Mouse (Mus musculus) spleen, adult 2 months (tissue): Measurements from ENCODE around the gene Snapc4.

Source experiments
- CTCF ChIP-seq: fragments of 200-500 bp; IDR thresholded peaks from 2 replicates; pipeline ENCODE4 v1.5.1; 2011; ENCODE audit warnings: mild to moderate bottlenecking, inconsistent platforms; ENCODE audit not compliant: insufficient read depth, insufficient read length, insufficient replicate concordance; ENCODE audit errors: extremely low read depth
- POLR2A ChIP-seq: fragments of 200-500 bp; IDR thresholded peaks from 2 replicates; pipeline ENCODE4 v1.6.1; 2011; ENCODE audit warnings: low read depth, low read length, inconsistent platforms

GRCm38 (mm10) chr2:26317991-26318672 lies 62.3 kb downstream of the Snapc4 start:
- TF ChIP-seq POLR2A (no peak), CTCF (no peak)
